Mouse (Mus musculus) urinary bladder, postnatal 25 days (tissue): ENCODE data around the gene Ifrd1.
"Not testable (repeated sequence)": the region's sequence is repeated elsewhere in the genome, so short reads cannot be mapped to it uniquely, and the experiment has no call there.

Source experiments
- DNase-seq: peaks from one replicate; pipeline ENCODE4 v3.0.0; 2022; ENCODE audit warnings: low spot score

The Ifrd1 gene

DNA sequence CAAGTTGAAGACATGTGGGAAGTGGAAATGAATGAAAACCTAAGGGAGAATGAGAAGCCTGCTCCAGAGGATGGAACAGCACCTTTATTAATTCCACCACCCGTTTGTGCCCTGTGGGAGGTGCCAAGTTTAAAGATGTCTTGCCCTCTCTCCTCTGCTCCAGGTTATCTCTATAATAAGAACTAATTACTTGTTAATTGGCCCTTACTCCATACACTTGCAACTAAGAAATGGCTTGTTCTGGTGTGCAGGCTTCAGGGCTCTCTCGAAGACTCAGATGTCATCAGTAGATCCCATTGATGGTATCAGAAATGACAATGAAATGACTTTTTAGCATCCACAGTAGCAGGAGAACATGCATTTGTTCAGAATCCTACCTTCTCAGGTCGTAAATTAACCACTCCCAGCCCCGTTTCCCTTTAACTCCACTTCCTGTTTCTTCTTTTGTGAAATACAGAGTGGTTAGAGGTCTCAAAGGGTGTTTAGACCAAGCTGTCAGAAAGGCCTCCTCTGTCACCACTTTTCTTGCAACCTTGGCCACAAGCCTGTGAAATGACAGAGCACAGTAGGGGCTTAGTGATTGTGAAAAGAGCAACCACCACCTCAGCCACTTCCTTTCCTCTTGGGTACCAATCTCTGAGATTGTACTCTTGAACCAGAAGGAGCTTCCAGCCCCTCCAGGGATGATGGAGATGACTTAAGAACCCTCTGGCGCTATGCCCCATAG lies at the start of gene Ifrd1:
TSS of gene Ifrd1 (minus strand) at position 51 of the 727 bp plus-strand sequence.
- DNase-seq, result no peak

- no peak for DNase-seq
Measured at GRCm38 (mm10) chr12:40286539-40286938, 38.2 kb upstream of the Ifrd1 start.

DNA sequence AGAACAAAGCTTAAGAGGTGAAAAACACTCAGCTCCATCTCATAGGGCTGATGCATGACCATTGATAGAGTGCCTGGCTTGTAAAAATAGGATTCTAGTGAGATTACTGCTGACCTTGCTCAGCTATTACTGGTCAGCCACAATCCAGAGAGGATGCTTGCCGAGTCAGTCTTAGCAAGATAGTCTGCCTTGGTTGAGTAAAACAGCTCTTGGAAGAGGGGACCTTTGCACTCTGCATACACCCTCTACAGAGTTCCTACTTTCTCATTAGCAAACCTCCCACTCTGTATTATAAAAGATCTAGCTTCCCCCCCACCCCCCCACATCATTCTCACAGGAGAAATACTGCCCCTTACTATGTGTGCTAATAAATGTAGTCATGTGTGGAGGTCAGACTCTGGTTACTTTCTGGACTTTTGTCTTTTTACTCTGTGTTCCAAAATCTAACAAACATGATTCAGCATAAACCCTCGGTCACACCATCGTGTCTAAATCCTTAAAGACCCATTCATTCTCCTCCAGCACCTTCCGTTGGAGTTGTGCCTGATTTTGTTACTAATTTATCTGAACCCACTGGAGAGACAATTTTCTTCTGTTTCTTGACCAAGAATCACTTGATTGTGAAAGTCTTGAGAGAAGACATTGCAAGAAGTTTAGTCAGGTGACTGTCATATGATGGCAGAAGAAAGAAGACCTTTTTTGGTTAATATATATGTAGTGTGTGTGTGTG lies 32.5 kb upstream of the Ifrd1 start:
- DNase-seq, result no peak

GRCm38 (mm10) chr12:40277581-40277980 lies 29.3 kb upstream of the Ifrd1 start:
- DNase-seq, result no peak

- DNase-seq, result no peak
Measured at GRCm38 (mm10) chr12:40274931-40275330, 26.6 kb upstream of the Ifrd1 start.

DNA sequence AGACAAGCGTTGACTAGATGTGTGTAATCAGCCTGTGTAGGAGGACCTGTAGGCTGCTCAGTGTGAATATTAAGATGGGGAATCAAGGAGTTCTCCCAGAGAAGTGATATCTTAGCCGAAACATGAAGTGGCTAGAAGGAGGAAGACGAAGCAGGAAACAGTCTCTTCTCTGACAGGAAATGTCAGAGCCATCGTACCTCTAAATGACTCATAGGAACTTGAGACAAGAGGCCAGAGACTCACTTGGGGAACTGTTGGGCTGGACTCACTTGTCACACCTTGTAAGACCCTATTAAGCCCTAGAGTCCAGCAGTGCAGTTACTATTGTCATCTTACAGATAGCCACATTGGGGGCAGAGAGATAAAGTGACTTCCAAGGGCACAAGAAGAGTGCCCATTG lies 25.0 kb upstream of the Ifrd1 start:
- no peak for DNase-seq

DNA sequence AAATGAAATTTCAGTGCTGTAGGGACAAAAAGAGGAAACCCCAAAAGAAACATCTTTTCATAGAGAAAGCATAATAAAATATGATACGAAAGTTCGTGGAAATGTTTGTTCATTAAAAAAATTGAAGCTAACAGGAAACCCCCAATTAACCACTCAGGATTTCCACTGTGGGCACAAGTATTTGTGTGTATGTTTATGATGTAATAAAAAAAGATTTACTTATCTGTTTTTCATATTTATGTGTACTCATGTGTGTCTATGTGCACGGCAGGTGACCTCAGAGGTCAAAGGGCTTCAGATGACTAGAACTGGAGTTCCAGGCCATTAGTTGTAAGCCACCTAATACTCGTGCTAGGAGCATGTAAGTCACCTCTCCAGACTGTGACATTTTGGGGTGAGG lies 24.4 kb upstream of the Ifrd1 start:
- no peak for DNase-seq

DNA sequence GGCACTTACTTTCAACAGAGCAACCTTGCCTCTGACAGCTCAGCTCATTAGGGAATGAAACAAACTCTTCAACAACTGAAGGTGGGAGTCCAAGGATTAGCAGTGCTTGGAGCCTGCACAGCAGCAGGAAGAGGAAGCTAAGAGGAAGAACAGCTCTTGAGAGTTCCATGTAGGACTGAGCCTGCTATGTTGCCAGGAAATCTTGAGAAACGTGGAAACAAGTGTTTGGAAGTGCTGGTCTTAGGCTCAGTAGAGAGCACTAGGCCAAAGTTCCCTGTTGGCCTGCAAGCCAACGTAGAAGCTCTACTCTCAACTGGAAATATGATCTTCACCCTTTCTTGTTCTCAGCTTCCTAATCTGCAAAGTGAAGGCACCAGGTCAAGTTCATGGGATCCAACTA lies 20.0 kb upstream of the Ifrd1 start:
- no peak for DNase-seq

GRCm38 (mm10) chr12:40263712-40264111 lies 15.4 kb upstream of the Ifrd1 start:
- no peak for DNase-seq

- DNase-seq, result no peak
Measured at GRCm38 (mm10) chr12:40263006-40263405, 14.7 kb upstream of the Ifrd1 start.

- DNase-seq, result no peak
Measured at GRCm38 (mm10) chr12:40258462-40259000, 10.2 kb upstream of the Ifrd1 start.

DNA sequence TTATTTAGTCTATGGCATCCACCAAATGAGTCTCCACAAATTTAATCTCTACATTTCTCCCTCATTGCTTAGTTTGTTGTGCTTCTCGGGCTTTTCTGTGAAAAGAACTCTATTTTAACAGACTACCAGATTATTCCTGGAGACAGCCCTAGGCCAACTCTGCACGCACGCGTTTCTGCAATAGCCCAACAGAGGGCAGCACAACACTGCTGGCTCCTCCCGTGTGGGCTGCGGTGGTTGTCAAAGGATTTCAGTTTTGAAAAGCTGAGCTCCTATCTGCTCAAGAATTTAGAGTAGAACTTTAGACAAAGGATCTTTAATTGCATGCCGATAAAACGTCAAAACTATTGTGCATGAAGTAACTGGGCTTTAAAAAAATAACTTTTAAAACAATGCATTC lies 8.9 kb upstream of the Ifrd1 start:
- peak; percentile 76 for DNase-seq

- DNase-seq, result no peak
Measured at GRCm38 (mm10) chr12:40256543-40256942, 8.2 kb upstream of the Ifrd1 start.

DNA sequence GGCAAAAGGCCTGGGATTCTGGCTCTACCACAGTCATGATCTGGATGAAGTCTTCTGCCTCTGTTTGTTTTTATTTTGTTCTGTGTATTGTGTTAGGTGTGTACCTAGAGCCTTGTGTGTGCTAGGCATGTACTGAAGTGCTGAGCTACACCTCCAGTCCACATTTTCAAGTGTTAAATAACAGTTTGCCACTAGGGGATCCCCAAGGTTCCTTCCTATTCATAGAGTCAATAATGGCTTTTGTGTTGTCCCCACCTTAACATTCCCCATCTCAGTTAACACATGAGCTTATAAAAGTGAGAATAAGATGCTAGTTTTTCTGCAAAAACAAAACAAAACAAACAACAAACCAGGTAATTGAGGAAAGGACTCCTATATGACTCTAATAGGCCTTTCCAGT lies 7.7 kb upstream of the Ifrd1 start:
- DNase-seq, result no peak

GRCm38 (mm10) chr12:40255310-40255709 lies 7.0 kb upstream of the Ifrd1 start:
- not testable (repeated sequence) for DNase-seq

DNA sequence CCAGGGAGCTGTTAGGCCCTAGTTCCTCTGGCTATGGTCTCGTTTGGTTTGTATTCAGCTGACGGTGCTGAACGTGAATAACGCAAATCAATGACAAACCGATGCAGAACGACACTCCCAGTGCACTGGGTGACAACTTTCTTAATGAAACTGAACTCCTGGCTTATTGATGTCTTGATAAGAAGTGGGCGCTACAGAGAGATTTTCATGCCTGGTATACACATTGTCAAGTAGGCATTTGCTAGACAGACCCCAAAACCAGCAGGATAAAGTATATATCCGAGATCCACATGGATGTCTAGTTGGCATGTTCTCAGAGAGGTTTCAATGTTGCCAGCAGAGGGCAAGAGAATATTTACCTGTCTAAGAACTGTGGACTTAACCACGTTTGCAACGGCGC lies 6.4 kb upstream of the Ifrd1 start:
- no peak for DNase-seq

GRCm38 (mm10) chr12:40253241-40253640 lies 4.9 kb upstream of the Ifrd1 start:
- no peak for DNase-seq

DNA sequence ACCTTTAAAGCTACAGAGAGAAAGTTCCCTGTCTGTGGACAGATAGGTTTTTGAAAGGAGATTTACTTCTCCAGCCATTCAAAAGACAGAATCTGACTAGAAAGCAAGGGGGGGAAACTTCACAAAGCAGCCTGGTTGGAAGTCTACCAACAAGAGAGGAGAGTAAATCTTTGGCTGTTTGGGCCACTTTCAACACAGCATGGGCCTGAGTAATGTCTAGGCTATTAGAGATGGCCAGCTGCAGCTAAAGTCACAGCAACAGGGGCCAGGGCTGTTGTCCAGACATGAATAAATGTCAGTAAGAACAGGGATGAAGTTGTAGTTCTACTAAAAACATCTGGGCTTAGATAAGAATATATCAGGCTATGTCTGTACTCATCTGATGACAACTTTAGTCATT lies 2.0 kb upstream of the Ifrd1 start:
- DNase-seq, result no peak

DNA sequence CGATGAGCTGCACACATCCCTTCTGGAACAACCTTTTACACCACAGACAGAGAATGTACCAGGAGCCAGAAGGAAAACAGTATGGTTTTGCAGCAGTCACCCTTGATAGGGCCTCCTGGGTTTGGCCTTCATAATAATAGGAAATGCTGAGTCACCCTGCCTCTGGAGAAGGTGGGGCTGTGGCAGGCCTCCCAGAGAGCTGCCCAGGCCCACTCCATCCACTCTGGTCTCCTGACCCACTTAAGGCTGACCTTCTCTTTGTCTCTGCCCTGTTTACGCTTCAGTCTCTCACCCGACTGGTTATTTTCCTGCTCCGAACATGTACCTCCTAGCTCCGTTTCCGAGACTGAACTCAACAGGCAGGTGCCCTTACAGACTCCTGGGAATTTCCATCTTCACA lies 328 bp downstream of the Ifrd1 start:
- DNase-seq, result no peak

DNA sequence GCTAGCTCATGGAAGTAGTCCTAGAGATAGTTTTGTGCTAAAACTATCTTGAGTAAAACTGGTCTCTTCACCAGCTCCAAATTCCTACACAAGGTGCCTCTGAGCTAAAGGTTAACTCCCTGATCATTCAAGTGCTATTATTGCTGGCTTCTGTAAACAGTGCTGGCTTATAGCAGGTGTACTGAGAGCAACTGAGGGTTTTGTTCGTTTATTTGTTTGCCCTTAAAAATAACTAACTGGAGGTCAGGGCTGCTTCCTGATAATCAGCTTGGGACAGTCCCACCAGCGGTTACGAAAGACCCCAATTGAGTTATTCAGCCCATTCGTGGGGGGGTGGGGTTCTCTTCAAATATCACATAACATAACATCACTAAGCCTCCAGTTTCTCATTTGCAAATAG lies 920 bp downstream of the Ifrd1 start:
- DNase-seq, result no peak

- DNase-seq, result no peak
Measured at GRCm38 (mm10) chr12:40245434-40245970, 2.8 kb downstream of the Ifrd1 start.

DNA sequence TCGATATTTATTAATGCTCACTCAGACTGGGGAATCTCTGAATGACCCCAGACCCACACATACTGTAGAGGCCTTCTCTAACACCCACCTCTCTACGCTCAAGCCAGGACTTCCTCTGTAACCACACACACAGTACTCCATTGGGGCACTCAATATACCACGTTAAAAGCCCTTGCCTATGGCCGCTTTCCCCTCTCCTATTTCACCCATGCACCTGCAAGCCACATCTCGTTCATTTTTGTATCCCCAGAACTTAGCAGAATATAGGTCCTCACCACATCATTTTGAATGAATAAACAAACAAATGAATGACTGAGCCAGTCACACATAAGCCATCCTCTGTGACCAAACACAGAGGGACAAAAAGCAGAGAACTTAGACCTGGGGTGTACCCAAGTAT lies 3.4 kb downstream of the Ifrd1 start:
- no peak for DNase-seq

GRCm38 (mm10) chr12:40243821-40244221 lies 4.5 kb downstream of the Ifrd1 start:
- peak; percentile 34 for DNase-seq
